Mouse (Mus musculus) Patski (cell line): ENCODE data around the gene Gm20518. TPM values are rescaled to one million over a fixed set of nuclear protein-coding genes. Genes with fewer than 3 reads are reported as not detected.

ENCODE experiments used
- ATAC-seq: fragments of 100-300 bp; one replicate; pipeline ENCODE4 v1.8.0; 2021
- CTCF ChIA-PET: fragments of 350-600 bp; sonication (Branson Sonifier 250); formaldehyde crosslinking; loops from one replicate; lab custom pipeline; 2022; ENCODE audit warnings: inconsistent platforms; lab: Charles Lee
- POLR2A ChIA-PET: fragments of 350-600 bp; sonication (Branson Sonifier 250); formaldehyde crosslinking; loops from one replicate; lab custom pipeline; 2022; ENCODE audit warnings: antibody characterized with exemption, inconsistent platforms; lab: Charles Lee
- DNase-seq: peaks from one replicate; pipeline ENCODE4 v3.0.0-alpha.2; 2011; ENCODE audit warnings: low read depth, low spot score
- H3K27me3 ChIP-seq: fragments of 371-371 bp; one replicate; pipeline ENCODE4 v1.5.1; 2021
- CTCF ChIP-seq: fragments of 100-300 bp; IDR thresholded peaks from one replicate; pipeline ENCODE4 v1.5.1; 2021
- in situ Hi-C: fragments of 300-500 bp; cut with MboI; formaldehyde crosslinking; loops from 3 replicates; pipeline ENCODE4 v1.11.1; 2018; ENCODE audit warnings: low pct_unique_long_range_greater_than_20kb, mixed read lengths
- polyA plus RNA-seq: library from polyadenylated mRNA; unstranded; gene quantifications from one replicate; pipeline ENCODE4 v1.2.3, GENCODE M21; 2021

Gm20518 gene
- polyA plus RNA-seq = 0.17 TPM

GRCm38 (mm10) chr16:17891567-17891959 lies at the start of gene Gm20518:
Gene Gm20518 (minus strand): TSS chr16:17891671.
- CTCF ChIA-PET = interaction anchor here (1.5 to 1.7 kb wide), 2 partner anchors 15 to 24 kb away, joined by 3 read pairs; no protein-coding TSS in a partner anchor
- in situ Hi-C loops = no loop called here
- H3K27me3 ChIP-seq = no peaks in the 10 kb centered on the region
- TF ChIP-seq CTCF = no peak
- ATAC-seq (peak; percentile 88), DNase-seq (peak; percentile 58)
- POLR2A ChIA-PET = interaction anchor here (1.9 kb wide), 1 partner anchor 31 kb away, joined by 7 read pairs; no protein-coding TSS in a partner anchor

- no peak for TF ChIP-seq CTCF
- ChIA-PET CTCF (interaction anchor here (1.0 to 2.7 kb wide), 8 partner anchors 9 to 80 kb away, joined by 3 to 19 read pairs (median 4); partner anchors contain the start of gene Slc25a1), POLR2A (no interaction called here)
- ATAC-seq (no peak), DNase-seq (no peak)
- H3K27me3 ChIP-seq = peaks cover 29% of the 10 kb centered on the region
- in situ Hi-C loops = no loop called here
Observed at GRCm38 (mm10) chr16:17939255-17939751, 47.8 kb upstream of the Gm20518 start.

- DNase-seq = no peak
- TF ChIP-seq CTCF = peak; percentile 86
- in situ Hi-C loops = no loop called here
- ChIA-PET CTCF (interaction anchor here (0.6 to 2.7 kb wide), 9 partner anchors 9 to 79 kb away, joined by 3 to 19 read pairs (median 4); partner anchors contain the start of gene Slc25a1), POLR2A (interaction anchor here (1.2 kb wide), 1 partner anchor 10 kb away, joined by 4 read pairs; the partner anchor contains the start of gene Slc25a1)
- peak; percentile 81 for ATAC-seq
- peaks cover 32% of the 10 kb centered on the region for H3K27me3 ChIP-seq
Observed at GRCm38 (mm10) chr16:17938821-17939220, 47.4 kb upstream of the Gm20518 start.

GRCm38 (mm10) chr16:17938187-17938586 lies 46.7 kb upstream of the Gm20518 start:
- ChIA-PET CTCF (interaction anchor here (0.6 to 2.7 kb wide), 6 partner anchors 10 to 79 kb away, joined by 3 to 19 read pairs (median 4); partner anchors contain the start of gene Slc25a1), POLR2A (interaction anchor here (0.8 to 1.2 kb wide), 2 partner anchors 10 to 23 kb away, joined by 3 to 4 read pairs; partner anchors contain the start of gene Slc25a1)
- ATAC-seq = no peak

DNA sequence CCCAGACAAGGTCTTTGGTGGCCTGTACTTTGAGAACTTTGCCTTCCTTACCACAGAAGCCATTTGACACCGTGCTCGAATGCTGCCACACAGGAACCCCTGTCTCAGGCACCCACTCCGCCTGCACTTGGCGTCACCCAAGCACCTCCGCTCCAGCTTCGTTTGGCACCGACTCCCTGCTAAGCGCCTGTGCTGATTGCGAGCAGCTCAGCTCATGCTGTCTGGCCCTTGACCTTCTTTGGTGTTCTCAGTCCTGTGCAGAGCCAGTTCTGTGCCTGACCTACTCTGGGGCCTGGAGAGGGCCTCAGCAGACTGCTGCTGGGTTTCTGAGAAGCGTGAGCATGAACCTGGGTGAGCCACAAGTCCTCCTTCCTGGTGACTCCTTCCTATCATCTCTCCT lies 45.3 kb upstream of the Gm20518 start:
- peaks cover 32% of the 10 kb centered on the region for H3K27me3 ChIP-seq
- DNase-seq = no peak
- no peak for TF ChIP-seq CTCF
- POLR2A ChIA-PET = interaction anchor here (0.8 kb wide), 1 partner anchor 9 kb away, joined by 4 read pairs; the partner anchor contains the start of gene Slc25a1
- in situ Hi-C loops = no loop called here
- CTCF ChIA-PET = interaction anchor here (2.7 kb wide), 1 partner anchor 8 kb away, joined by 19 read pairs; the partner anchor contains the start of gene Slc25a1
- ATAC-seq = no peak

More at GRCm38 (mm10) chr16:17938187-17938586, 46.7 kb upstream of the Gm20518 start:
- in situ Hi-C loops = no loop called here
- TF ChIP-seq CTCF = no peak
- H3K27me3 ChIP-seq = peaks cover 32% of the 10 kb centered on the region
- no peak for DNase-seq

DNA sequence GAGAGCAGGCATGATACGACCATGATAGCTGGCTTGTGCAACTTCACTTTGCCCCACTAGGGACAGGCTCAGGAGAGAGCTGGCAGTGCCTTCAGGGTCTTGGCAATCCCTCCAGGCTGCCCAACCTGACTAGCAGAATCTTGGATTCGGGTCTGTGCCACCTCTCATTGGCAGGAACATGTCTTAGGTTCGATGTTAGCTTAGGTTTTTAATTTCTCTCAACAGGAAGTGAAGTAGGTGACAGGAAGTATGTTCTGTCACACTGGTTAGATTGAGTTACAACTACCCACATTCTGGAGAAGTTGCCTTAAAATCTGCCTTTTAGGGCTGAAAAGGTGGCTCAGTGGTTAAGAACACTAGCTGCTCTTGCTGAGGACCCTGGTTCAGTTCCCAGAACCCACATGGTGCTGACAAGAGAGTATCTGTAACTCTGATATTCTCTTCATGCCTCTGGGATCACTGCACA lies 43.0 kb upstream of the Gm20518 start:
- peaks cover 32% of the 10 kb centered on the region for H3K27me3 ChIP-seq
- TF ChIP-seq CTCF = no peak
- POLR2A ChIA-PET = no interaction called here

GRCm38 (mm10) chr16:17933594-17934444 lies 42.3 kb upstream of the Gm20518 start:
- ATAC-seq (no peak), DNase-seq (no peak)
- TF ChIP-seq CTCF = no peak
- POLR2A ChIA-PET = no interaction called here
- peaks cover 32% of the 10 kb centered on the region for H3K27me3 ChIP-seq
- CTCF ChIA-PET = no interaction called here
- in situ Hi-C loops = no loop called here

More for the DNA sequence above, 43.0 kb upstream of the Gm20518 start:
- DNase-seq (no peak), ATAC-seq (no peak)
- in situ Hi-C loops = no loop called here
- CTCF ChIA-PET = no interaction called here

DNA sequence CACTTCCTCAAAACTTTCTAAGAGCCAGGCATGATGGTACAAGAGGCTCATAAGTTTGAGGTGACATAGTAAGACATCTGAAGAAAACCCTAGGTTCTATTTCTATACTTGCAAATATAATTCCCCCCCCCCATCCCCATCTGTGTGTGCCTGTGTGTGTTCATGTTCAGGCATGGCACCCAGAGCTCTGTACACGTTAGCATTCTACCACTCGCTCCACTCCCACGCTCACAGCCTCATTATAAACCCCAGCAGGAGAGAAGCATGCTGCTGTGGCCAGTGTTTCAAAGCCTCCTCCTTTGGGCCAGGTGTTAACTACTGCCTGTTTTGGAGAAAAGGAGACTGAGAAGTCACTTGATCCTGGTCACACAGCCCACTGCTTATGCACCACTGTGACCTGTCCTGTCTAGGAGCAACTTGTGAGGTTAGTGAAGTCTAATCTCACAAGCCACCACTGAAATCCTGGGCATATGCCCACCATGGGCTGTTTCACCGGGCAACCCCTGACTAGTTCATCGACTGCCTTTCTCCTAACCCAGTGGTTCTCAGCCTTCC lies 40.5 kb upstream of the Gm20518 start:
- ATAC-seq = no peak
- TF ChIP-seq CTCF = no peak
- no peak for DNase-seq
- ChIA-PET CTCF (no interaction called here), POLR2A (no interaction called here)
- in situ Hi-C loops = no loop called here
- peaks cover 21% of the 10 kb centered on the region for H3K27me3 ChIP-seq

DNA sequence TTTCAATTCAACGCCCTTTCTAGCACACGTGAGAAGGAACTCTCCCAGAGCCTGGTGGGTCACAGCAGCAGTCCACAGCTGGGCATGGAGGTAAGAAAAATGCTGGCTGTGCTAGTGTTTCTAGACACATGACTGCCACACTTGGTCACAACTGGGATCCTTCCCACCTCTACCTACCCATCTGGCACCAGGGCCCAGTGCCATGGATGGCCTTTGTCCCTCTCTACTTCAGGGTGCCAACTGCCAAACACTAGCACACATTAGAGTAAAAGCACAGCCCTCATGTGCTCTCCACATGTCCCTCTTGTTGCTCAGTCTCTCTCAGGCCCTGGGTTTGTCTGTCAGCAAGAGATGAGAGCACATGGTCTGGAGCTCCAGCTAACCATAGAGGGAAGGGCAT lies 38.2 kb upstream of the Gm20518 start:
- ChIA-PET CTCF (interaction anchor here (1.0 to 2.2 kb wide), 5 partner anchors 9 to 118 kb away, joined by 3 to 19 read pairs (median 4); no protein-coding TSS in a partner anchor), POLR2A (interaction anchor here (1.3 kb wide), 1 partner anchor 11 kb away, joined by 3 read pairs; no protein-coding TSS in a partner anchor)
- no peak for TF ChIP-seq CTCF
- DNase-seq (no peak), ATAC-seq (no peak)
- in situ Hi-C loops = no loop called here
- H3K27me3 ChIP-seq = peaks cover 6% of the 10 kb centered on the region

DNA sequence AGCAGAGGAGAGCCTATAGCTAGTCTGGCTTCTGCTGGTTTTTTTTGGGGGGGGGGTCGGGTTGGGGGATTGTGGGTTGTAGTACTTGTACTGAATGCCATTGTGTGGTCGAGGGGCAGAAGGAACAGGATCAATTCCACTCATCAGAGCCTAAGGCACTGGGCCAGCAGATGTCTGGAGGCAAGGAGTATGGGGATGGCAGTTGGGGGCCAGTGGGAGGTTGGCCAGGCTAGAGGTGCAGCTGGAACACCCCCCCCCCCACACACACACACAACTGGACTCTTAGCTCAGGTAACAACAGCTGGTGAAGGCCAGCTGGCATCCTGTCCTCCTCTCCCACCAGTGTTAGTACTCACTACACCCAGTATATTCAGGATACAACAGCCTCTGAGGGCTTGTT lies 37.7 kb upstream of the Gm20518 start:
- H3K27me3 ChIP-seq = peaks cover 2% of the 10 kb centered on the region
- ChIA-PET CTCF (interaction anchor here (1.1 to 2.2 kb wide), 6 partner anchors 9 to 118 kb away, joined by 3 to 19 read pairs (median 3); no protein-coding TSS in a partner anchor), POLR2A (interaction anchor here (0.6 to 1.3 kb wide), 3 partner anchors 9 to 57 kb away, joined by 3 to 4 read pairs (median 3); no protein-coding TSS in a partner anchor)
- no peak for TF ChIP-seq CTCF
- DNase-seq (no peak), ATAC-seq (no peak)
- in situ Hi-C loops = no loop called here
